Mouse (Mus musculus): ENCODE measurements around the gene Ntn1.

DNA sequence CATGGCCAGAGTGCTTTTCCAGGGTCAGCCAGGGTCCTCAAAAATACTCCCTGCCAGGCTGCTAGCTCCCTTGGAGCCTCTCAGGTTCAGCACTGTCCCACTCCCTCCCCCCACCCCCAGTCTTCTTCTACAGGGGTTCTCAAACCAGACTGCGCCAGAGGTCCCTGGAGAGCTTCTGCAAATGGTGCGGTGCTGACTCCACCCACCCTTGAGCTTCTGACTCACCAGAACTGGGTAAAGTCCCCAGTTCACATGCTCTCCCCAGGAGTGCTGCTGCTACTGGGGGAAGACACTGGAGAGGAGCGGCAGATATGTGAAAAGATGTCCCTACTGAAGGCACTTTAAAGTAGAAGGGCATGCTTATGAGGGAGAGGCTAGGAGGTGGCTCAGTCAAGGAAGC, 186.7 kb downstream of the Ntn1 start:
- TF ChIP-seq CTCF (IDR thresholded peaks at IDR 0.05; ENCODE audit: extremely low read depth, insufficient read length, insufficient replicate concordance, low read depth, low read length) (no peak), POLR2A (IDR thresholded peaks at IDR 0.05; ENCODE audit: low read depth, low read length) (no peak)

Data from small intestine, adult 2 months (tissue).